Mouse (Mus musculus): ENCODE results near the gene Krt18. TPM values are rescaled to one million over a fixed set of nuclear protein-coding genes. Genes with fewer than 3 reads are reported as not detected.

Gene Krt18
- polyA plus RNA-seq, 1 experiment from 2014 or later: 95.2 TPM

DNA sequence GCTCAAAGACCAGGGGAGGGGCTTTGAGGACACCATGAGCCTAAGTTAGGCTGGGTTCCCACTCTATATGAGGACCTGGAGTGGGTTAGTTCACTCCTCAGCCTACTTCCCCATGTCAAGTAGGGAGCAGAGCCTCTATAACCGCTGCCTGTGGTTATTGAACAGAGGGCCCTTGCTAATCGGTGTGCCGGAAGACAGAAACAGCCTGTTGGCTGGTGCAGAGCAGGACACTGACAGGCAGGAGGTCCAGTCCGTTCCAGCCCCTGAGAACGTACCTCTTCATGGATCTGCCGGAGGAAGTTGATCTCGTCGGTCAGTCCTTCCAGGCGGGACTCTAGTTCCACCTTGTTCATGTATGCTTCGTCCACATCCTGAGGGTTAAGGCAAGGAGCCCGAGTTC is 28.8 kb upstream of the Krt18 start:
- no peak for DNase-seq (ENCODE audit: low spot score)
- peaks cover 11% of the 10 kb centered on the region; the same call in 1 of the 2 replicates for H3K36me3 ChIP-seq (replicated peaks)
- peaks cover 27% of the 10 kb centered on the region for H3K4me1 ChIP-seq
- WGBS: 91% methylated on average over 11 of the region's 11 CpGs
- H3K9me3 ChIP-seq: peaks cover 4% of the 10 kb centered on the region; the same call in 1 of the 2 replicates
- no peak overlapping the region for H3K27ac ChIP-seq (replicated peaks)
- peaks cover 56% of the 10 kb centered on the region for H3K27me3 ChIP-seq (replicated peaks; ENCODE audit: low read depth, poor library complexity, severe bottlenecking)
- H3K4me3 ChIP-seq: no peak overlapping the region

DNA sequence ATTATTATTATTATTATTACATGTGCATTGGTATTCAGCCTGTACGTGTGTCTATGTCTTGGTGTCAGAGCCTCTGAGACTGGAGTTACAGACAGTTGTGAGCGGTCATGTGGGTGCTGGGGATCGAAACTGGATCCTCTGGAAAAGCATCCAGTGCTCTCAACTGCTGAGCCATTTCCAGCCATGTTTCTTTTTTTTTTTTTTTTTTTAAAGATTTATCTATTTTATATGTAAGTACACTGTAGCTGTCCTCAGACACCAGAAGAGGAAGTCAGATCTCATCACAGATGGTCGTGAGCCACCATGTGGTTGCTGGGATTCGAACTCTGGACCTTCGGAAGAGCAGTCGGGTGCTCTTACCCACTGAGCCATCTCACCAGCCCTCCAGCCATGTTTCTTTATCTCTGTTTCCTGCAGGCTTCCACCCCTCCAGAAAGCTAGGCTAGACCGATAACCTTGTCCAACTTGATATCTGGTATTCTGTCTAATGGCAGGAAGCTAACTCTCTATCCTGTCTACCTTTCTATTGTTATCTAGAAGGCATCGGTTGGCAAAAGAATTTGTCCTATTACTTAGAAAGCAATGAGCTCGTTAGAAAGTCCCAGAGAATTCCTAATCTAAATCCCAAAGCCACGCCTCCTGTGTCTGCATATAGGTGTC is 28.2 kb upstream of the Krt18 start:
- Histone ChIP-seq H3K9me3 (peaks cover 4% of the 10 kb centered on the region; the same call in 1 of the 2 replicates), H3K4me3 (no peak overlapping the region), H3K27ac (replicated peaks) (no peak overlapping the region), H3K4me1 (peaks cover 33% of the 10 kb centered on the region), H3K36me3 (replicated peaks) (peaks cover 11% of the 10 kb centered on the region; the same call in 1 of the 2 replicates), H3K27me3 (replicated peaks; ENCODE audit: low read depth, poor library complexity, severe bottlenecking) (peaks cover 58% of the 10 kb centered on the region)
- no peak for DNase-seq (ENCODE audit: low spot score)
- 88% methylated on average over 11 of the region's 11 CpGs for WGBS

- peak overlapping the region; percentile 58 for H3K4me3 ChIP-seq
- DNase-seq (ENCODE audit: low spot score): peak; percentile 86
- H3K27ac ChIP-seq (replicated peaks): peak overlapping the region; percentile 81
- H3K9me3 ChIP-seq: no peaks in the 10 kb centered on the region
- peaks cover 6% of the 10 kb centered on the region; the same call in 1 of the 2 replicates for H3K36me3 ChIP-seq (replicated peaks)
- 2% methylated on average over 34 of the region's 34 CpGs for WGBS
- H3K4me1 ChIP-seq: peaks cover 59% of the 10 kb centered on the region
- H3K27me3 ChIP-seq (replicated peaks; ENCODE audit: low read depth, poor library complexity, severe bottlenecking): peaks cover 88% of the 10 kb centered on the region
These were observed 25.1 kb upstream of the Krt18 start for GRCm38 (mm10) chr15:102002646-102003488.

DNA sequence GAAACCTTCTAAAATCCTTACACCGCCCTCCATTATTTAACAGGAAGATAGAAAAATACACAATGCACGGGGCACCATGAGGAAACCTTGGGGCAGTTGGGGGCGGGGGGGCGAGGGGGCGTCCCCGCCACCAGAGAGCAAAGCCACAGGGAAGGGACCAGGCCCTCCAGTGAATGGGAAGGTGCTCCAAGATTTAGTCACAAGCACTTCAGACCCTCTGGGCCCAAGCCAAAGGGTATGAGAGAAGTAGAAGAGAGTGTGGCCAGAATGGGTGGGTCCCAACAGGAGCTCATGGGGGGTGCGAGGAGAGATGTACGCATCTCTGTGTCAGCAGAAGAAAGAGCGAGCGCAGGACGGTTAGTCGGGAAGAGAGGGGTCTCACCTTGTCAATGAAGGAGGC is 24.5 kb upstream of the Krt18 start:
- H3K27ac ChIP-seq (replicated peaks): peak overlapping the region; percentile 81; the same call in 1 of the 2 replicates
- no peak for DNase-seq (ENCODE audit: low spot score)
- peak overlapping the region; percentile 58 for H3K4me3 ChIP-seq
- H3K4me1 ChIP-seq: peaks cover 64% of the 10 kb centered on the region
- peaks cover 3% of the 10 kb centered on the region; the same call in 1 of the 2 replicates for H3K36me3 ChIP-seq (replicated peaks)
- H3K27me3 ChIP-seq (replicated peaks; ENCODE audit: low read depth, poor library complexity, severe bottlenecking): peaks cover 87% of the 10 kb centered on the region
- no peaks in the 10 kb centered on the region for H3K9me3 ChIP-seq
- WGBS: 7% methylated on average over 12 of the region's 12 CpGs

DNA sequence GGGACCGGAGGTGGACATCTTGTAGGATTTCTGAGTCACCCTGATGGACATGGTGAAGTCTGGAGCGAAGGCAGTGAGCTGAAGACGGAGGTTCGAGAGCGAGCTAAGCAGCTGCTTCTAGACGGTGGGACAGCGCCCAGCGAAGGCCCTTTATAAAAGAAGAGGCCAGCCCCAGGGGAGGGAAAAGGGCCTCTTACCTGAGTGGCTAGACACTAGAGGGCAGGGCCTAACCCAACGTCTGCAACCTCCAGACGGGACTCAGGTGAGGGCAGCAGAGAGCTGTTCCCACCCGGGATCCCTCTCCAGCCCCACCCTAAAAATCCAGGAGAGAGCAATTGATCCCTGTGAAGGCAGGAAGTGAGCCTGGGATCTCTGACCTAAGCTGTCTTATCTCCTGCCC is 23.8 kb upstream of the Krt18 start, which contains the start of gene Krt8:
Krt8 (minus strand) TSS at position 294 of the 400 bp plus-strand sequence.
- Histone ChIP-seq H3K4me3 (peak within 1 kb of the TSS; percentile 58), H3K36me3 (replicated peaks) (no peaks in the 10 kb centered on the region), H3K27ac (replicated peaks) (peak within 1 kb of the TSS; percentile 81), H3K27me3 (replicated peaks; ENCODE audit: low read depth, poor library complexity, severe bottlenecking) (peaks cover 89% of the 10 kb centered on the region), H3K4me1 (peaks cover 61% of the 10 kb centered on the region), H3K9me3 (no peaks in the 10 kb centered on the region)
- peak; percentile 54 for DNase-seq (ENCODE audit: low spot score)
- WGBS: 11% methylated on average over 11 of the region's 11 CpGs

DNA sequence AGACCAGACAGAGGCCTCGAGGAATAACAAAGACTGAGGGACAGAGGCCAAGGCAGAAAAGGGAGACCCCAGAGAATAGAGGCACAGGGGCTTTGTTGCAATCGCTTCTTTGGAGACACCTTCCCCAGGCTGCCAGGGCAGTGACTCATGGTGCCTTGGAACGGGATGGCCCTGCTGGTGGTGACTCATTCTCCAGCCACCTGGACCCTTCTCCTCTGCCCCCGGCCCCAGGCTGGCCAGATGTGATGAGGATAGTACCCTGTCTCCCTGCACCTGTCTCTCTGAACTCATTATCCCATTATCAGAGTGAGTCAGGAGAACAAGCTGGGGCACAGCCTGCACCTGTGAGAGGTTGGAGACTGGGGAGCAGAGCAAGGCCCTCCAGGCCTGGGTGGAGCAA is 22.7 kb upstream of the Krt18 start:
- H3K4me3 ChIP-seq: no peak overlapping the region
- H3K27ac ChIP-seq (replicated peaks): peak overlapping the region; percentile 10; the same call in 1 of the 2 replicates
- no peak for DNase-seq (ENCODE audit: low spot score)
- no peaks in the 10 kb centered on the region for H3K9me3 ChIP-seq
- peaks cover 87% of the 10 kb centered on the region for H3K27me3 ChIP-seq (replicated peaks; ENCODE audit: low read depth, poor library complexity, severe bottlenecking)
- peaks cover 61% of the 10 kb centered on the region for H3K4me1 ChIP-seq
- H3K36me3 ChIP-seq (replicated peaks): no peaks in the 10 kb centered on the region
- 31% methylated on average over 4 of the region's 4 CpGs for WGBS

GRCm38 (mm10) chr15:102006317-102006716 is 21.7 kb upstream of the Krt18 start:
- H3K27me3 ChIP-seq (replicated peaks; ENCODE audit: low read depth, poor library complexity, severe bottlenecking): peaks cover 78% of the 10 kb centered on the region

DNA sequence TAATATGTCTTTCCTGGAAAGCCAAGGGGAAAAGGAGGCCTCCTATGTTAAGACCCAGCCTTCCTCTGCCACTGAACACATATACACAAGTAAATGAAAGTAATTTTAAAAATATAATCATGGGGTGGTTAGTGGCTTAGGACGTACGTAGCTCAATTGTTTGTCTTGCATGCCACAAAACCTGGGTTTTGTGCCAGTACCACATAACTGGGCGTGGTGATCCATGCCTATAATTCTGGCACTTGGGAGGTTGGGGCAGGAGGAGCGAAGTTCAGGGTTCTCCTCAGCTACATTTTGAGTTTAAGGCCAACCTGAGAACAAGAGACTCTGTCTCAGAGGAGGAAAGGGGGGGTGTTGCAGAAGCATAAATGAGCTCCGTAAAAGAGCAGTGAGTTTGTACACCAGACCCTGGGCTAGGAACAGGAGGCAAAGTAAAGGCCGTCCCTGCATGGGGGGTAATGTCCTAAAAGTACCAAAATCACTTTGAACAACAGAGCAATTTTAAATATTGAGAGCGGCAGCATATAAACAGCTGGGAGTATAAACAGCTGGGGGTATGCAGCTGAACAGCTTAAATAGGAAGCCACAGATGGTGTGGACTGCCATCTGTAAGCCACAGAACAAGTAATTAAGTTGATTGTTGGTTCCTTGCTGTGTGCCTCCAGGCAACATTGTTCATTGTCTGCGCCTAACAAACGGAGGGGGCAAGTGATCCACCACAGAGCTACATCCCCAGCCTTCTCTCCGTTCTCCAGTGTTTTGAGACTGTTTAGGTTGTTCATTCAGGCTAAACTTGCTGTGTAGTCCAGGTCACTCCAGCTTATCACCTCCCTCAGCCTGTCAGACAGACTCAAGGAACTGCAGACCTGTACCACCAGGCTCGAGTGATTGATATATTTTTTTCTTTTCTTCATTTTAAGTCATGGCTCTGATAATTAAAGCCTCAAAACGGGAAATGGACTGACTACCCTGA is 20.6 kb upstream of the Krt18 start:
- WGBS: 41% methylated on average over 12 of the region's 12 CpGs
- DNase-seq (ENCODE audit: low spot score): no peak
- H3K27me3 ChIP-seq (replicated peaks; ENCODE audit: low read depth, poor library complexity, severe bottlenecking): peaks cover 67% of the 10 kb centered on the region
- H3K4me1 ChIP-seq: peaks cover 54% of the 10 kb centered on the region
- peak overlapping the region; percentile 61 for H3K27ac ChIP-seq (replicated peaks)
- no peaks in the 10 kb centered on the region for H3K9me3 ChIP-seq
- H3K36me3 ChIP-seq (replicated peaks): no peaks in the 10 kb centered on the region
- no peak overlapping the region; the same call in 1 of the 2 replicates for H3K4me3 ChIP-seq

More at GRCm38 (mm10) chr15:102006317-102006716, 21.7 kb upstream of the Krt18 start:
- Histone ChIP-seq H3K9me3 (no peaks in the 10 kb centered on the region), H3K27ac (replicated peaks) (peak overlapping the region; percentile 61), H3K4me3 (no peak overlapping the region), H3K4me1 (peaks cover 61% of the 10 kb centered on the region), H3K36me3 (replicated peaks) (no peaks in the 10 kb centered on the region)
- WGBS: 26% methylated on average over 11 of the region's 11 CpGs
- no peak for DNase-seq (ENCODE audit: low spot score)

GRCm38 (mm10) chr15:102010569-102011245 is 17.3 kb upstream of the Krt18 start:
- peaks cover 38% of the 10 kb centered on the region for H3K4me1 ChIP-seq
- peaks cover 34% of the 10 kb centered on the region for H3K27me3 ChIP-seq (replicated peaks; ENCODE audit: low read depth, poor library complexity, severe bottlenecking)
- WGBS: 74% methylated on average over 3 of the region's 3 CpGs
- H3K27ac ChIP-seq (replicated peaks): no peak overlapping the region
- DNase-seq (ENCODE audit: low spot score): no peak
- no peaks in the 10 kb centered on the region for H3K9me3 ChIP-seq
- no peak overlapping the region for H3K4me3 ChIP-seq
- H3K36me3 ChIP-seq (replicated peaks): no peaks in the 10 kb centered on the region

DNA sequence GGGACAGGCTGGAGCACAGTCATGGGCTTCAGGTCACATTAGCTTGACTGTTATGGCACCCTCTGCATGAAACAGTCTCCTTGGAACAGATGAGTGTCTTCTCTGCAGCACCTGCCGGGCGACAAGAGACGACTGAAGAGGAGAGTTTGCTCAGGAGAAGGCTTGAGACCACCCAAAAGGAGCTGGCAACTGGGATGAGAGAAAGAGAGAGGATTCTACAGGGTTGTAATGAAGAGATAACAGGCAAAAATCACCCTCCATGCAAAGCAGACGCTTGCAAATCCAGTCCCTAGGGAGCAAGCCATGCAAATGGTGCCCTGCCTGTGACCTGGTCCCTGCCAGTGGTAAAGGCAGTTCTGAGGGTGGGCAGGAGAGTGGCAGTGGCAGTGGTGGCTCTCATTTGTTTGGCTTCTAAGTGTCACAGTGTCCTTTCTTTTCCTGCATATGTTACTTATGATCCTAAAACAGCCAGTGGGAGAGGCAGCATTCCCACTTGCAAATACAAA is 15.7 kb upstream of the Krt18 start:
- Histone ChIP-seq H3K36me3 (replicated peaks) (no peaks in the 10 kb centered on the region), H3K27me3 (replicated peaks; ENCODE audit: low read depth, poor library complexity, severe bottlenecking) (peaks cover 24% of the 10 kb centered on the region), H3K4me3 (no peak overlapping the region), H3K4me1 (peaks cover 43% of the 10 kb centered on the region), H3K9me3 (no peaks in the 10 kb centered on the region), H3K27ac (replicated peaks) (no peak overlapping the region)
- DNase-seq (ENCODE audit: low spot score): no peak
- WGBS: 57% methylated on average over 4 of the region's 4 CpGs

- Histone ChIP-seq H3K27ac (replicated peaks) (peak overlapping the region; percentile 31; the same call in 1 of the 2 replicates), H3K4me1 (peaks cover 42% of the 10 kb centered on the region), H3K4me3 (no peak overlapping the region), H3K36me3 (replicated peaks) (no peaks in the 10 kb centered on the region), H3K9me3 (no peaks in the 10 kb centered on the region), H3K27me3 (replicated peaks; ENCODE audit: low read depth, poor library complexity, severe bottlenecking) (peaks cover 11% of the 10 kb centered on the region; the same call in 1 of the 2 replicates)
- peak; percentile 50 for DNase-seq (ENCODE audit: low spot score)
- WGBS: 52% methylated on average over 3 of the region's 3 CpGs
These were observed 14.3 kb upstream of the Krt18 start for GRCm38 (mm10) chr15:102013651-102014050.

Measured in embryonic facial prominence, embryonic 10.5 days (tissue).